Mouse (Mus musculus): Measurements from ENCODE around the gene Stim2. TPM values are rescaled to one million over a fixed set of nuclear protein-coding genes. Genes with fewer than 3 reads are reported as not detected.

Gene Stim2
- total RNA-seq (2021): 10 to 100 TPM; 26.8 to 34.9 TPM
- long read RNA-seq, experiment 1, full-length matches to known transcripts: 5 of 7 reads
- long read RNA-seq, experiment 1, partial matches to known transcripts: 2 of 7 reads
- long read RNA-seq, experiment 1, other reads (novel, unspliced or antisense): 0 of 7 reads
- long read RNA-seq, experiment 2, full-length matches to known transcripts: 9 of 19 reads
- long read RNA-seq, experiment 2, partial matches to known transcripts: 9 of 19 reads
- long read RNA-seq, experiment 2, other reads (novel, unspliced or antisense): 1 of 19 reads

- peak; percentile 96 for DNase-seq
These were observed at the start of gene Stim2 for GRCm38 (mm10) chr5:53998146-53998742. Stim2 (plus strand) TSS chr5:53998499.

- DNase-seq: peak; percentile 53
These were observed 49.6 kb upstream of the Stim2 start for GRCm38 (mm10) chr5:53948606-53949266.

DNA sequence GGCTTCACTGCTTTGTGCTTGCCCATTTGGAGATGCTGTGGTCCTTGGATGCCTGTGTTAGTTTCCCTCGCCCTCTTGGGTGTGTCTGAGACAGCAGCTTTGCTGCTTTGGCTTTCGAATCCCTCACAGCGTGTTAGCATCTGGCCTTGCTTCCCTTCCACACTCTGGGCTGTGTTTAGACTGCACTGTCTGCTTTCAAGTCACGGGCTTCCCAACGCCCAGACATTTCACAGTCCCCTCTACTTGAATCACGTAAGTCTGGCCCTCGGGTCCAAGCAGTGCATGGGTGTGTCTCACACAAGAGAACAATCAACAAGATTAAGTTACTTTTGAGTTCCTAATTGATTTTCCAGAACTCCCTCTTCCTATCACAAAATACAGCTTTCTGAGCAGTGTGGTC, 48.1 kb upstream of the Stim2 start:
- peak; percentile 36 for DNase-seq

DNA sequence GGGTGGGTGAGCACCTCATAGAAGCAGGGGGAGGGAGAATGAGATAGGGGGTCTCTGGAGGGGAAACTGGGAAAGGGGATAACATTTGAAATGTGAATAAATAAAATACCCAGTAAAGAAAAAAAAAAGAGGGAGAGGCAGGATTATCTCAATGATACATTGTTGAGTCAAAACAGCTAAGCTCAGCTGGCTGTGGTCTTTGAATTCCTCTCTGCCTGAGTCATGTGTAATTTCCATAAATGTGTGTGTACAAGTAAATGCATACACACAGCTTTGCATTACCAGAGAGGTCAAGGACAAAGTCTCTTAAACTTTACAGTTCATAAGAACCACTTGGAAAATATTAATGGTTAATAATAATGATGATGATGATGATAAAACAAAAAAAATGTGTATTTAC, 45.1 kb upstream of the Stim2 start:
- DNase-seq: no peak

- no peak for DNase-seq
These were observed 44.5 kb upstream of the Stim2 start for GRCm38 (mm10) chr5:53953797-53954196.

DNA sequence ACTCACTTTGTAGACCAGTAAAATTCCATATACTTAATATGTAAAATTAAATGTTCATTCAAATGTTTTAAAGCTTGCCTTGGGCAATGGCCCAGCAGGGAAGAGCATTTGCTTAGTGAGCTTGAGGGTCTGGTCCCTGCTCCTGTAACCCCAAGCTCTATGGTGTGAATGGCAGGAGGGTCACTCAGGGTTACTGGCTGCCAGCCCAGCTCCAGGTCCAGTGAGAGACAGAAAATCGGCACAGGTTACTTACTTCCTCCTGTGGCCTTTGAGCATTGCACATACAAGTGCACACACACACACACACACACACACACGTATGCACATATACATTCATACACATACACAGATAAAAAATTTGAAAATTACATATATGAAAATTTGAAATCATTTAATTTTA, 42.3 kb upstream of the Stim2 start:
- DNase-seq: no peak

- DNase-seq: no peak
These were observed 41.6 kb upstream of the Stim2 start for GRCm38 (mm10) chr5:53956396-53957314.

GRCm38 (mm10) chr5:53957348-53957747, 41.0 kb upstream of the Stim2 start:
- DNase-seq: no peak

DNA sequence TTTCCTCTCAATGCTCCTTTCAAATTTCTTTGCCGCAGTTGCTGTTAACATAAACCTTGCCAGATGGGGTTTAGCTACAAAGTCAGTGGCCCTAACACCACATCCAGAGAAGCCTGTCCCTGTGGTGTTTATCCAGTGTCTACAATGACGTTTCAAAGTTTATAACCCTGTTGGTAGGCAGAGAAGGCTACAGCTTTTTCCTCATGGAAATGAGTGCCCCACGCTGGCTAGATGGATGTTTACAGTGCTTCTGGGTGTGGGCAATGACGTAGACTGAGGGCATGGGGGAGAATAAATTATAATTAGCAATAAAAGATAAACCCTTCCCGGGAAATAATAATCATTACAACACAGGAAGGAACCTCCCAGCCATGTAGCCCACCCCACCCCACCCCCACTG, 37.1 kb upstream of the Stim2 start:
- DNase-seq: no peak

DNA sequence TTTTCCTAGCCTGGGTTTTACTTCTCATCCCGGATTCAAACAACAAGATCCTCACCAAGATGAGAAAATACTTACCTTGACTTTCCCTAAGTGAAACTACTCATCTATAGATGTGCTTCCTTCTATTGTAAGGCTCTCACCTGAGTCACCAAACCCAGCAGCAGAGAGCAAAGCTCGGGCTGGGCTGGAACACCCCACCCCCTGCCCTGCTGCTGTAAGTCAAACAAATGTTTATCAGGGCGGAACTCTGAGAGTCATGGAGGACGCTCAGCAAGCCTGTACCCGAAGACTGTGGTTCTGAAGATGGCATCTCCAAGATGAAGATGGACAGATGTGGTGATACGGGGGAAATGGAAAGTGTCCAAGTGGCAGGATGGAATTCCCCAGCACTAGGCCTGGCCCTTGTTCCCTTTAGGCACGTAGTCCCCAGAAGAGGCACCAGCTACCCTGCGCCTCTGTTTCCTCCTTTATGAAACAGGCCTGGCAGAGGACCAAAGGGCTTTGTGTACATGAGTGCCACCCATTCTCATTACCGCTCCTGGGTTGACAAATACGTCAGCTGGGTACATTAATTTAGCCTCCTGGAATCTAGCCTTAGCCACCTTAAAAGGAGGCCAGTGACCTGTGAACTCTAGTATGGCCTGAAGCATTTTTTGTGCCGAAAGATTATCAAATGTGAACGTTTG, 36.3 kb upstream of the Stim2 start:
- no peak for DNase-seq

- no peak for DNase-seq
These were observed 32.6 kb upstream of the Stim2 start for GRCm38 (mm10) chr5:53965656-53966055.

- DNase-seq: no peak
These were observed 30.7 kb upstream of the Stim2 start for GRCm38 (mm10) chr5:53967560-53967959.

- DNase-seq: no peak
These were observed 28.1 kb upstream of the Stim2 start for GRCm38 (mm10) chr5:53970178-53970577.

GRCm38 (mm10) chr5:53971201-53971600, 27.1 kb upstream of the Stim2 start:
- no peak for DNase-seq

DNA sequence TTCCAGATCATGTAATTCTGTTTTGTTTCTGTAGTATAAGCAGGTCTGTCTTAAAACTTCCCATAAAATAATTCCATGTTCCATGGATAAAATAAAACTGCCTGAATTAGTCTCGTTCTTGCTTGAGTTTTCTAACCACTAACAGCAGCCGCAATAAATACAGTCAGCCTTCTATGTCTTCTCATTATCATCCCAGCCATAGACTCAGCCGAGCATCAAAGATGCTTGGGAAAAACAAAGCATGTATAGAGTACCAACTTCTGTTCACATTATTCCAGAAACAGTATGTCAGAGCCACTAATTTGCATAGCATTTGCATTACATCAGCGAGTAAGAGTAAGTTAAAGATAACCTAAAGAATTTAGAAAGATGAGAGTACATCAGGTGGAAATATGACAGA, 25.4 kb upstream of the Stim2 start:
- DNase-seq: no peak

DNA sequence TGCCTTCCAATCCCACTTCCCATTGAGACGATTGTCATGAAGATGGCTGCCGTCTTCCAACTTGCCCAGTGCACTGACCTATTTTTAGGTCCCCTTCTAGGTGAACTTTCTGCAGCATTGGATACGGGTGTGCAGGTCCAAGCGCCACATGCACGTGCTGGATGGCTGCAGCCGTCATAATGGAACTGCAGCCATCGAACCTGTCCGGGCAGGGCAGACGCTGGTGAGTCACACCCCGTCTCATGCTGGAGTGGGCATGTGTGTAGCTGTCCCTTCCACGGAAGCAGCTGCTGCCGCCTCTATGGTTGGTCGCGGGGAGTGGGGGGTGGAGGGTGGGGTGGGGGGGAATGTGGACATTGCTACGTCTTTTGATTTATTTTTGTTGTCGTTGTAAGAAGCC, 21.8 kb upstream of the Stim2 start:
- no peak for DNase-seq

GRCm38 (mm10) chr5:53977060-53977459, 21.2 kb upstream of the Stim2 start:
- DNase-seq: peak; percentile 69

DNA sequence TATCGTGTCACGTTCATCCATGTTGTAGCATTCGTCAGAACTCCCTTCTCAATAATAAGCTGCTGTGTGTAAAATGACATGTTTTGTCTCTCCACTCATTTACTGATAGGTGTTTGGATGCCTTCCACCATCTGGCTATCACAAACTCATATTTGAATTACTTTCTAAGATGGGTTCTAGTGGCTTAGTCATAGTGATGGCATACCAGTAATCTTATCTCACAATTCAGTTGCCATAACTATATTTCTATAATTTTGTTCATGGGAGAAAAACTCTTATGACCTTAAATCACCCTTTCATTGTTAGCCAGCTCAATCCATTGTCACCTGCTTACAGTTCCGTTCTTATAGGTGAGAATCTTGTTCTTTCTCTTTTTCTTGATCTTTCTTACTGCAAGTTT, 14.9 kb upstream of the Stim2 start:
- DNase-seq: no peak

GRCm38 (mm10) chr5:53985632-53986031, 12.7 kb upstream of the Stim2 start:
- DNase-seq: no peak

DNA sequence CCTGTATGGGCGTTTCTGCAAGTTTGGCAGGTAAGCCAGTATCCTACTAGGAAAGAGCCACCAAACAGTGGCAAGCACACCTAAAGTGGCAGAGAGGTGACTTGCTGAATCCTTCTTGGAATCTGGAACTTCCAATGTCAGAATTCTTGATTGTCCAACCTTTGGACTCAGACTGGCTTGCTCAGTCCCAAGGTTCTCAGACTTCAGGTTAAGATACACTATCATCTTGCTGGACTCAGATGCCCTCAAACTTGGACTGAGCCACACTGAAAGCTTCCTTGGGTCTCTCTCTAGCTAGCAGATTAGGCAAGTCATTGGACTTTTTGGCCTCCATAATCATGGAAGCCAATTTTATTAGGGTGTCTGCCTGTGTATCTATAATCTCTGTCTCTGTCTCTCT, 10.8 kb upstream of the Stim2 start:
- DNase-seq: no peak

DNA sequence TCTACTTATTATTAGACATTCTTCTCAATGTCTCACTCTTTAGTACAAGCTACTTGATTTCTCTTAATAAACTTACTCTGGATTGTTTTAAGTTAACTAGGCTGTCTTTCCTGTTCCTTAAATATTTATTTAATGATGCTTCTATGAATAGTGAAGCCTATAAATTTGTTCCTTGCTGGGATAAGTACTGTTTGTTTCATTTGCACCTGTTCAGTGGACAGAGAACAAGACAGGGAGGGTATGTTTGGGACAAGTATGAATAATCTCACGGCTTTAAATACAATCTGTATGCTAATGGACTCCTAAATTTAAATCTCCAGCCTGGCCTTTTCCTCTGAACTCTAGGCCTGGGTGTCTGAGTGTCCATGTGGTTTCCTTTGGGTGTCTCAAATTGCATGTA, 10.2 kb upstream of the Stim2 start:
- DNase-seq: no peak

- peak; percentile 59 for DNase-seq
These were observed 5.7 kb upstream of the Stim2 start for GRCm38 (mm10) chr5:53992616-53993015.
